Mouse (Mus musculus) liver, adult 2 months (tissue): Measurements from ENCODE around the gene Zfp346.

Experiments used
- CTCF ChIP-seq: fragments of 200-500 bp; IDR thresholded peaks from 2 replicates; pipeline ENCODE4 v1.5.1; 2011; ENCODE audit warnings: low read depth, low read length, control low read depth
- POLR2A ChIP-seq: fragments of 200-500 bp; IDR thresholded peaks from 2 replicates; pipeline ENCODE4 v1.6.1; 2011; ENCODE audit warnings: low read length, control low read depth; ENCODE audit not compliant: insufficient read depth; ENCODE audit errors: extremely low read depth

GRCm38 (mm10) chr13:55107116-55107515 is 2.0 kb downstream of the Zfp346 start:
- TF ChIP-seq CTCF = no peak
- TF ChIP-seq POLR2A = no peak
